Mouse (Mus musculus) neural tube, embryonic 11.5 days (tissue): Measurements from ENCODE around the gene Sftpa1. TPM values are rescaled to one million over a fixed set of nuclear protein-coding genes. Genes with fewer than 3 reads are reported as not detected.
A peak's percentile ranks its signal among the peaks of the same experiment; 100 is the strongest.

ENCODE experiments used
- ATAC-seq: fragments of 200-750 bp; cut with Nextera tagmentation; 2 replicates; pipeline ENCODE4 v1.8.0; 2017; ENCODE audit warnings: moderate number of reproducible peaks, mild to moderate bottlenecking, moderate TSS enrichment, moderate library complexity; ENCODE audit not compliant: insufficient read depth, low FRiP score, low TSS enrichment
- DNase-seq: peaks from one replicate; pipeline ENCODE4 v3.0.0-alpha.2; 2015; ENCODE audit warnings: low spot score
- H3K27ac ChIP-seq: fragments of 300-500 bp; sonication (generic); 2 replicates; pipeline ENCODE4 v1.5.1; 2014; ENCODE audit warnings: low read depth, mild to moderate bottlenecking, low read length
- H3K27me3 ChIP-seq: fragments of 300-500 bp; sonication (generic); 2 replicates; pipeline ENCODE4 v1.6.1; 2014; ENCODE audit warnings: mild to moderate bottlenecking, low read length, mixed read lengths; ENCODE audit not compliant: control insufficient read depth, insufficient read depth
- H3K36me3 ChIP-seq: fragments of 300-500 bp; sonication (generic); 2 replicates; pipeline ENCODE4 v1.6.1; 2014; ENCODE audit warnings: mild to moderate bottlenecking, low read length, moderate library complexity, mixed read lengths; ENCODE audit not compliant: control insufficient read depth, insufficient read depth
- H3K4me1 ChIP-seq: fragments of 300-500 bp; sonication (generic); 2 replicates; pipeline ENCODE4 v1.6.1; 2014; ENCODE audit warnings: low read length, mixed read lengths; ENCODE audit not compliant: control insufficient read depth, insufficient read depth
- H3K4me2 ChIP-seq: fragments of 300-500 bp; sonication (generic); 2 replicates; pipeline ENCODE4 v1.6.1; 2014; ENCODE audit warnings: low read depth, mild to moderate bottlenecking, moderate library complexity
- H3K4me3 ChIP-seq: fragments of 300-500 bp; sonication (generic); 2 replicates; pipeline ENCODE4 v1.5.1; 2014; ENCODE audit warnings: low read depth, low read length
- H3K9ac ChIP-seq: fragments of 300-500 bp; sonication (generic); 2 replicates; pipeline ENCODE4 v1.6.1; 2014; ENCODE audit warnings: mild to moderate bottlenecking, low read length
- H3K9me3 ChIP-seq: fragments of 300-500 bp; sonication (generic); 2 replicates; pipeline ENCODE4 v1.6.1; 2016; ENCODE audit warnings: low read length; ENCODE audit not compliant: control insufficient read depth
- WGBS: fragments of 180-500 bp; shearing (Covaris S2); extraction: QIAGEN DNeasy Blood & Tissue Kit; methylation state at CpG from one replicate; pipeline ENCODE4 v1.1.7; 2014; 5-methylcytosine and 5-hydroxymethylcytosine counted together
- polyA plus RNA-seq: library from polyadenylated mRNA; unstranded; fragments of >200 nt; fragmentation: Nextera tagmentation; extraction: Ambion mirVana; gene quantifications from 2 replicates; pipeline ENCODE4 v1.2.1, GENCODE M21; 2014

The Sftpa1 gene
- polyA plus RNA-seq, 1 experiment from 2014 or later: not detected

GRCm38 (mm10) chr14:41146035-41146434 lies 14.5 kb downstream of the Sftpa1 start:
- H3K27ac ChIP-seq: no peak overlapping the region
- no peak for DNase-seq
- no peak overlapping the region for H3K4me2 ChIP-seq
- H3K9ac ChIP-seq: no peak overlapping the region
- ATAC-seq: no peak
- H3K4me1 ChIP-seq: no peaks in the 10 kb centered on the region
- no peaks in the 10 kb centered on the region for H3K27me3 ChIP-seq
- WGBS: 78% methylated on average over 6 of the region's 6 CpGs
- no peak overlapping the region for H3K4me3 ChIP-seq
- no peaks in the 10 kb centered on the region for H3K9me3 ChIP-seq
- H3K36me3 ChIP-seq: no peaks in the 10 kb centered on the region

GRCm38 (mm10) chr14:41146922-41147321 lies 15.3 kb downstream of the Sftpa1 start:
- no peak overlapping the region for H3K4me2 ChIP-seq
- DNase-seq: no peak
- no peak overlapping the region for H3K9ac ChIP-seq
- H3K27ac ChIP-seq: no peak overlapping the region
- no peak overlapping the region for H3K4me3 ChIP-seq
- no peaks in the 10 kb centered on the region for H3K27me3 ChIP-seq
- no peak for ATAC-seq
- no peaks in the 10 kb centered on the region for H3K36me3 ChIP-seq
- no peaks in the 10 kb centered on the region for H3K9me3 ChIP-seq
- 76% methylated on average over 3 of the region's 3 CpGs for WGBS
- no peaks in the 10 kb centered on the region for H3K4me1 ChIP-seq

GRCm38 (mm10) chr14:41147356-41147755 lies 15.8 kb downstream of the Sftpa1 start:
- Histone ChIP-seq H3K4me2 (no peak overlapping the region), H3K4me1 (no peaks in the 10 kb centered on the region), H3K9me3 (no peaks in the 10 kb centered on the region), H3K27ac (no peak overlapping the region), H3K4me3 (no peak overlapping the region), H3K9ac (no peak overlapping the region), H3K27me3 (no peaks in the 10 kb centered on the region), H3K36me3 (no peaks in the 10 kb centered on the region)
- no peak for ATAC-seq
- DNase-seq: no peak
- WGBS: 85% methylated on average over 2 of the region's 2 CpGs

- ATAC-seq: no peak
- H3K4me1 ChIP-seq: no peaks in the 10 kb centered on the region
- no peak for DNase-seq
- no peaks in the 10 kb centered on the region for H3K36me3 ChIP-seq
- no peaks in the 10 kb centered on the region for H3K27me3 ChIP-seq
- H3K9ac ChIP-seq: no peak within 1 kb of the TSS
- no peak within 1 kb of the TSS for H3K27ac ChIP-seq
- no peak within 1 kb of the TSS for H3K4me3 ChIP-seq
- WGBS: 88% methylated on average over 7 of the region's 7 CpGs
- no peaks in the 10 kb centered on the region for H3K9me3 ChIP-seq
- H3K4me2 ChIP-seq: no peak within 1 kb of the TSS
These were observed 19.8 kb downstream of the Sftpa1 start, which contains the start of gene Mbl1 for GRCm38 (mm10) chr14:41151220-41151898. TSS of gene Mbl1 (plus strand) at chr14:41151458.

GRCm38 (mm10) chr14:41160076-41160475 lies 28.5 kb downstream of the Sftpa1 start:
- H3K4me2 ChIP-seq: no peak overlapping the region
- H3K27me3 ChIP-seq: no peaks in the 10 kb centered on the region
- no peak overlapping the region for H3K4me3 ChIP-seq
- no peak overlapping the region for H3K27ac ChIP-seq
- H3K36me3 ChIP-seq: no peaks in the 10 kb centered on the region
- no peaks in the 10 kb centered on the region for H3K4me1 ChIP-seq
- DNase-seq (no peak), ATAC-seq (no peak)
- H3K9me3 ChIP-seq: no peaks in the 10 kb centered on the region
- 86% methylated on average over 4 of the region's 4 CpGs for WGBS
- H3K9ac ChIP-seq: no peak overlapping the region

- DNase-seq: no peak
- no peak for ATAC-seq
- H3K36me3 ChIP-seq: no peaks in the 10 kb centered on the region
- no peaks in the 10 kb centered on the region for H3K4me1 ChIP-seq
- H3K27ac ChIP-seq: no peak overlapping the region
- no peak overlapping the region for H3K4me2 ChIP-seq
- no peak overlapping the region for H3K9ac ChIP-seq
- H3K9me3 ChIP-seq: no peaks in the 10 kb centered on the region
- no peaks in the 10 kb centered on the region for H3K27me3 ChIP-seq
- H3K4me3 ChIP-seq: no peak overlapping the region
- WGBS: 47% methylated on average over 1 of the region's 1 CpGs
These were observed 29.2 kb downstream of the Sftpa1 start for GRCm38 (mm10) chr14:41160743-41161142.

- ATAC-seq (no peak), DNase-seq (peak; percentile 17)
- H3K27me3 ChIP-seq: no peaks in the 10 kb centered on the region
- 16% methylated on average over 2 of the region's 2 CpGs for WGBS
- H3K36me3 ChIP-seq: no peaks in the 10 kb centered on the region
- H3K4me1 ChIP-seq: no peaks in the 10 kb centered on the region
- H3K4me3 ChIP-seq: no peak overlapping the region
- H3K9me3 ChIP-seq: no peaks in the 10 kb centered on the region
- H3K9ac ChIP-seq: no peak overlapping the region
- H3K27ac ChIP-seq: no peak overlapping the region
- no peak overlapping the region for H3K4me2 ChIP-seq
These were observed 31.1 kb downstream of the Sftpa1 start for GRCm38 (mm10) chr14:41162663-41163062.

- DNase-seq: no peak
- Histone ChIP-seq H3K4me2 (no peak overlapping the region), H3K4me1 (no peaks in the 10 kb centered on the region), H3K9ac (no peak overlapping the region), H3K36me3 (no peaks in the 10 kb centered on the region), H3K4me3 (no peak overlapping the region), H3K27ac (no peak overlapping the region), H3K9me3 (no peaks in the 10 kb centered on the region), H3K27me3 (no peaks in the 10 kb centered on the region)
- no peak for ATAC-seq
- WGBS: 81% methylated on average over 5 of the region's 5 CpGs
These were observed 35.7 kb downstream of the Sftpa1 start for GRCm38 (mm10) chr14:41167278-41167677.

- no peak overlapping the region for H3K9ac ChIP-seq
- DNase-seq (no peak), ATAC-seq (no peak)
- WGBS: 84% methylated on average over 1 of the region's 1 CpGs
- H3K4me1 ChIP-seq: no peaks in the 10 kb centered on the region
- no peak overlapping the region for H3K4me2 ChIP-seq
- no peaks in the 10 kb centered on the region for H3K9me3 ChIP-seq
- no peak overlapping the region for H3K4me3 ChIP-seq
- no peaks in the 10 kb centered on the region for H3K27me3 ChIP-seq
- H3K36me3 ChIP-seq: no peaks in the 10 kb centered on the region
- H3K27ac ChIP-seq: no peak overlapping the region
These were observed 37.0 kb downstream of the Sftpa1 start for GRCm38 (mm10) chr14:41168567-41168966.
